Mouse (Mus musculus): ENCODE data around the gene Atp5k. TPM values are rescaled to one million over a fixed set of nuclear protein-coding genes. Genes with fewer than 3 reads are reported as not detected.

Atp5k gene
- polyA plus RNA-seq (2014; fragmentation: Nextera tagmentation; extraction: Ambion mirVana), result 354 and 397 TPM in 2 replicates

DNA sequence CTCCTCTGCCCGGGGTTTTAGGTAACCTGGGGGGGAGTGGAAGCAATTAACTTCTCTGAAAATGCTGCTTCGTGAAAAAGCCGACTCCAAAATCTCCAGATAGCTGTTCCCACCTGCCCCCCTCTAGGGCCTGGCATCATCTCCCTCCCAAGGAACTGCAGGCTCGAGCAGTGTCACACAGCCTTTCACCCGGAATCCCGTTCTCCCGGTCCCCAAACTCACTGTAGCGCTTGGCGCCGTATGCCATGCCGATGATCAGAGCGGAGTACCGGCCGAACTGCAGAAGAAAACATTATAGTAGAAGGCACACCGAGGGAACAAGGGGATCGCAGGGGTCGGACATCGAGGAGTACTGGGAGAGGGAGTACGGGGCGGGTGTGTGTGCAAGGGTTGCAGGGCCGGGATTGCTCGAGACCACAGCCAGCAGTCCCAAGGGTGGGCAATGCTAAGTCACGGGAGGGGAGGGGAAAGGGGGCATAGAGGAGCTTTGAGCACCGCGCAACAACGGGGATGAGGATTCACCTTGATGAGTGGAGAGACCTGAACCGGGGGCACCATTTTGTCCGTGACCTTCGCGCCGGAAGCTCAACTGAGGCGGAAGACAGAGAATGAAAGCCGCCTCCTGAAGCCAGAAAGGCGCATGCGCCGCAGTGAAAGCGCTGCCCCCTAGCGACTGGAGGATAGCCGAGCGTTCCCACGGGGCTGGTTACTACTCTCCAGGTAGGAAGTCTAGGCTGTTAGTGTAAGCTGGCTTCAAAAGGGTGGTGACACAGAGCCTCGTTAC is at the start of gene Atp5k:
TSS of gene Atp5k (minus strand) at position 645 of the 784 bp plus-strand sequence.
- Histone ChIP-seq H3K27me3 (ENCODE audit: control insufficient read depth, insufficient read depth, low read length) (no peaks in the 10 kb centered on the region), H3K36me3 (ENCODE audit: control insufficient read depth, insufficient read depth, low read length) (no peaks in the 10 kb centered on the region), H3K4me1 (replicated peaks; ENCODE audit: control insufficient read depth, insufficient read depth, low read length) (peaks cover 5% of the 10 kb centered on the region; the same call in 1 of the 2 replicates), H3K9me3 (ENCODE audit: control insufficient read depth, low read length) (no peaks in the 10 kb centered on the region), H3K9ac (ENCODE audit: low read length) (peak within 1 kb of the TSS; percentile 88), H3K27ac (ENCODE audit: low read depth, low read length) (no peak within 1 kb of the TSS), H3K4me3 (ENCODE audit: low read depth, low read length) (peak within 1 kb of the TSS; percentile 91), H3K4me2 (ENCODE audit: low read depth, low read length, severe bottlenecking) (peak within 1 kb of the TSS; percentile 83)
- ATAC-seq (replicated peaks; ENCODE audit: low FRiP score) (peak; percentile 87), DNase-seq (ENCODE audit: low spot score) (peak; percentile 96)
- WGBS, result 2% methylated on average over 42 of the region's 42 CpGs

DNA sequence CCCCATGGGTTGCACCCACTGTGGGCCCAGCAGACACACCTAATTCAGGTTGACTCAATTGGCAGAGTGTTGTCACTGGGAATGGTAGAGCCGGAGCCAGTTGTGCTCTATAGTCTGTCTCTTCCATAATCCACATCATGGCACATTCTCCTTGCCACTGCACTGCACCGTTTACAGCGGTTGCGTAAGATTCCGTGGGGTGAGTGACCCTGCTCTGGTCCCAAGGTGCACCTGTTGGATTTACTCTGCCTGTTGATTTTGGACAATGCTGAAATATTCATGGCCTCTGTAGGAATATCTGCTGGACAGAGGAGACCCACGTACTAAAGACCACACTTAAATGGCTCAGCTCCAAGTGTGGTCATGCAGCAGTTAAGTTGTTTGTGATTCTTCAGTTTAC is 48.8 kb upstream of the Atp5k start:
- no peaks in the 10 kb centered on the region for H3K9me3 ChIP-seq (ENCODE audit: control insufficient read depth, low read length)
- ATAC-seq (replicated peaks; ENCODE audit: low FRiP score) (no peak), DNase-seq (ENCODE audit: low spot score) (no peak)
- WGBS, result 90% methylated on average over 6 of the region's 6 CpGs
- no peaks in the 10 kb centered on the region for H3K27me3 ChIP-seq (ENCODE audit: control insufficient read depth, insufficient read depth, low read length)
- no peak overlapping the region for H3K27ac ChIP-seq (ENCODE audit: low read depth, low read length)
- no peak overlapping the region for H3K4me3 ChIP-seq (ENCODE audit: low read depth, low read length)
- H3K9ac ChIP-seq (ENCODE audit: low read length), result no peak overlapping the region
- no peaks in the 10 kb centered on the region for H3K4me1 ChIP-seq (replicated peaks; ENCODE audit: control insufficient read depth, insufficient read depth, low read length)
- H3K4me2 ChIP-seq (ENCODE audit: low read depth, low read length, severe bottlenecking), result no peak overlapping the region
- no peaks in the 10 kb centered on the region; the same call in none of the 2 replicates for H3K36me3 ChIP-seq (ENCODE audit: control insufficient read depth, insufficient read depth, low read length)

DNA sequence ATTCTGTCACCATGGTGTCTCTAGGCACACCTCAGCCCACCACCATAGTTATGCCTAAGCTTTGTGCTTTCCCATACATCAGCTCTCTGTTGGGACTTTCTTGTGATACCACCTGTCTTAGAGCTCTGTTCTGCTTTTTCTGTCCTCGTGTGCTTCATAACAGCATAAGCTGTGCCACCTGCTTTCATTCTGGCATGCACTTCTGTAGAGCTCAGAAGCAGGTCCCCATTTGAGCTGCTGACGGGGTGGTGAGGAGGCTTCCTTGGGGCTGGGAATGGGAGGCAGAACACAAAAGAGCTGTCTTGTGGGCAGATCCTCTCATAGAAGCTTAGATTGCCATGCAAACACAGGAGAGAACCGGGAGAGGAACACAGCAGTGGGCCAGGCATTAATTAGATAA is 41.7 kb upstream of the Atp5k start:
- Histone ChIP-seq H3K4me2 (ENCODE audit: low read depth, low read length, severe bottlenecking) (no peak overlapping the region), H3K27ac (ENCODE audit: low read depth, low read length) (no peak overlapping the region), H3K36me3 (ENCODE audit: control insufficient read depth, insufficient read depth, low read length) (peaks cover 29% of the 10 kb centered on the region), H3K9ac (ENCODE audit: low read length) (no peak overlapping the region), H3K4me3 (ENCODE audit: low read depth, low read length) (no peak overlapping the region), H3K4me1 (replicated peaks; ENCODE audit: control insufficient read depth, insufficient read depth, low read length) (no peaks in the 10 kb centered on the region), H3K9me3 (ENCODE audit: control insufficient read depth, low read length) (no peaks in the 10 kb centered on the region), H3K27me3 (ENCODE audit: control insufficient read depth, insufficient read depth, low read length) (no peaks in the 10 kb centered on the region)
- no peak for ATAC-seq (replicated peaks; ENCODE audit: low FRiP score)
- WGBS, result 88% methylated on average over 3 of the region's 3 CpGs
- no peak for DNase-seq (ENCODE audit: low spot score)

DNA sequence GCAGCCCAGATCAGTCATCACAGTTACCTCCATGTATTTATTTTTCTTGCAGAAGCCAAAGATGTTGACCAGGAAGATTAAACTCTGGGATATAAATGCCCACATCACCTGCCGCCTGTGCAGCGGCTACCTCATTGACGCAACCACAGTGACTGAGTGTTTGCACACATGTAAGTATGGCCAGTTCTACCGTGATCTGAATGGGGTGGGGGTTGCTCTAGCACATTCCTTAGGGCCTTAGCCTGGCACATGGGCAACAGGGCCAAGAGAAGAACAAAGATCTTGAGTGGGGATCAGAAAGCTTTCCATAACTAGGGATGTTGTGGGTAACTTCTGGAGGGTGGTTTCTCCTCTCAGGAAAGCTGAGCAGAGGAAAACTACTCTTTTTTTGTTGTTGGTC is 39.5 kb upstream of the Atp5k start:
- DNase-seq (ENCODE audit: low spot score), result no peak
- H3K36me3 ChIP-seq (ENCODE audit: control insufficient read depth, insufficient read depth, low read length), result peaks cover 29% of the 10 kb centered on the region
- no peaks in the 10 kb centered on the region for H3K27me3 ChIP-seq (ENCODE audit: control insufficient read depth, insufficient read depth, low read length)
- no peak overlapping the region for H3K4me2 ChIP-seq (ENCODE audit: low read depth, low read length, severe bottlenecking)
- H3K27ac ChIP-seq (ENCODE audit: low read depth, low read length), result no peak overlapping the region
- no peak overlapping the region for H3K9ac ChIP-seq (ENCODE audit: low read length)
- no peak for ATAC-seq (replicated peaks; ENCODE audit: low FRiP score)
- no peaks in the 10 kb centered on the region for H3K9me3 ChIP-seq (ENCODE audit: control insufficient read depth, low read length)
- no peak overlapping the region for H3K4me3 ChIP-seq (ENCODE audit: low read depth, low read length)
- no peaks in the 10 kb centered on the region for H3K4me1 ChIP-seq (replicated peaks; ENCODE audit: control insufficient read depth, insufficient read depth, low read length)
- WGBS, result 90% methylated on average over 4 of the region's 4 CpGs

DNA sequence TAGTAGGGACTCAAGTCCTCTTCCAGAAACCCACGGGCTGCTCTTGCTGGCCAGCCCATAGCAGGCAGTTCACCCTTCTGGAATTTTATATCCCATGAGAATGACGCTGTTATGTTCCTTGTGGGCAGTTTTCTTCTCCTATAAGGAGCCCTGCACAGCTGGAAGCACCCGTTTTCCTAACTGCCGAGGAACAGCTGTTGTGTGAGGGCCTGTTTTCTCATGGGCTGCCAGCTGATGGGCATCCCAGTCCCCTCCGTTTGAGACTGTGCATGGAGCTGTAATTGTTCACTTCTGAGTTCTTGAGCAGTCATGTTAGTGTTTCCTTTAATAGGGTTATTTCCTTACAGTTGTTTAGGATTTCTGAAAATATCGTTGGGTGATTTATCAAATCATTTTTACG is 35.4 kb upstream of the Atp5k start:
- H3K4me1 ChIP-seq (replicated peaks; ENCODE audit: control insufficient read depth, insufficient read depth, low read length), result no peaks in the 10 kb centered on the region
- no peaks in the 10 kb centered on the region for H3K9me3 ChIP-seq (ENCODE audit: control insufficient read depth, low read length)
- H3K4me3 ChIP-seq (ENCODE audit: low read depth, low read length), result no peak overlapping the region
- peaks cover 10% of the 10 kb centered on the region for H3K36me3 ChIP-seq (ENCODE audit: control insufficient read depth, insufficient read depth, low read length)
- 86% methylated on average over 7 of the region's 7 CpGs for WGBS
- no peak overlapping the region for H3K4me2 ChIP-seq (ENCODE audit: low read depth, low read length, severe bottlenecking)
- no peak overlapping the region for H3K9ac ChIP-seq (ENCODE audit: low read length)
- no peak for DNase-seq (ENCODE audit: low spot score)
- H3K27ac ChIP-seq (ENCODE audit: low read depth, low read length), result no peak overlapping the region
- H3K27me3 ChIP-seq (ENCODE audit: control insufficient read depth, insufficient read depth, low read length), result no peaks in the 10 kb centered on the region
- no peak for ATAC-seq (replicated peaks; ENCODE audit: low FRiP score)

DNA sequence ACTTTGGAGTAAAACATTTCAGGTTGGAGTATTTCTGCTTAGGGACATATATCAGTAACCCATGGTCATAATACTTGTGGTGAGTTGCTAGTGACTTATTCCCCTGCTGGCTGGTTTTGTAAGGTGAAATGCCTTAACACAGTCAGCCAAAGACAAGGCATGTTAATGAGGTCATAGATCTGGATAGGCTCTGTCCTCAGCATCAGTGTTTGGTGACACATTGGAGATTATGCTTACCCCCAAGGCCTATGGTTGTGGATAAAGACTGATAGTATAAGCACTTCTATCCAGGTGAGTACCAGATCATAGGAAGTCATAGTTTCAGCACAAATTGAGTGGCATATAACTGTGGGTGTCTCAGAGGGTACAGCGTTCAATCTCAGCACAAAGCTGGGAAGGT is 32.4 kb upstream of the Atp5k start:
- no peak for DNase-seq (ENCODE audit: low spot score)
- H3K36me3 ChIP-seq (ENCODE audit: control insufficient read depth, insufficient read depth, low read length), result no peaks in the 10 kb centered on the region
- no peaks in the 10 kb centered on the region for H3K27me3 ChIP-seq (ENCODE audit: control insufficient read depth, insufficient read depth, low read length)
- no peak overlapping the region for H3K4me2 ChIP-seq (ENCODE audit: low read depth, low read length, severe bottlenecking)
- no peaks in the 10 kb centered on the region for H3K9me3 ChIP-seq (ENCODE audit: control insufficient read depth, low read length)
- WGBS, result 97% methylated on average over 1 of the region's 1 CpGs
- no peak overlapping the region for H3K27ac ChIP-seq (ENCODE audit: low read depth, low read length)
- peaks cover 10% of the 10 kb centered on the region for H3K4me1 ChIP-seq (replicated peaks; ENCODE audit: control insufficient read depth, insufficient read depth, low read length)
- no peak for ATAC-seq (replicated peaks; ENCODE audit: low FRiP score)
- no peak overlapping the region for H3K9ac ChIP-seq (ENCODE audit: low read length)
- no peak overlapping the region for H3K4me3 ChIP-seq (ENCODE audit: low read depth, low read length)

DNA sequence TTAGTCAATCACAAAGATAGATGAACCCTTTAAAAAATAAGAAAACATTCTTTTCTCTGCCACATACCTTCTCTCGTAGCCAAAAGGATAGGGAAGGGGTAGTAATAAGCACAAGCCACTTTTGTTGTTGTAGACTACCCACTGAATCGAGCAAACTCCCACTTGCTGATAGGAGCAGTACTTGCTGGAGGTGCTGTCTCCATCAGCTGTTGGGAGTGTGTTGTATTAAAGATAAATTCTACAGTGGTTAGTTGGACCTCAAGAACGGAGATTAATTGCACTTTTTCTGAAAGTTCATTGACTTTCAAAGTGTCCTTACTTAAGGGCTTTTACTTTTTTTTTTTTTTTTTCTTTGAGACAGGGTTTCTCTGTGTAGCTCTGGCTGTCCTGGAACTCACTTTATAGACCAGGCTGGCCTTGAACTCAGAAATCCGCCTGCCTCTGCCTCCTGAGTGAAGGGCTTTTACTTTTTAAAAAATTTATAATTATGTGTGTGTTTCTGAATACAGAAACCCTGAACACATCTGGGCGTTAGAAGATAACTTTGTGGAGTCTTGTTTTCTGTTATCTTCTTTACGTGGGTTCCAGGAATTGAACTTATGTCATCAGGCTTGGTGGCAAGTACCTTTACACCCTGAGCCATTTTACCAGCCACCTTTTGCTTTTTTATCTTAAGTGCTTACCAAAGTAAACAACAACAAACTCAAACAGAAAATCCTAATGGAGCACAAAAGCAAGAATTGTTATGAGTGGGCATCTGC is 31.1 kb upstream of the Atp5k start:
- H3K27ac ChIP-seq (ENCODE audit: low read depth, low read length), result no peak overlapping the region
- no peaks in the 10 kb centered on the region for H3K36me3 ChIP-seq (ENCODE audit: control insufficient read depth, insufficient read depth, low read length)
- ATAC-seq (replicated peaks; ENCODE audit: low FRiP score) (no peak), DNase-seq (ENCODE audit: low spot score) (no peak)
- no peaks in the 10 kb centered on the region for H3K9me3 ChIP-seq (ENCODE audit: control insufficient read depth, low read length)
- H3K27me3 ChIP-seq (ENCODE audit: control insufficient read depth, insufficient read depth, low read length), result no peaks in the 10 kb centered on the region
- peaks cover 10% of the 10 kb centered on the region for H3K4me1 ChIP-seq (replicated peaks; ENCODE audit: control insufficient read depth, insufficient read depth, low read length)
- no peak overlapping the region for H3K4me2 ChIP-seq (ENCODE audit: low read depth, low read length, severe bottlenecking)
- H3K9ac ChIP-seq (ENCODE audit: low read length), result no peak overlapping the region
- no peak overlapping the region for H3K4me3 ChIP-seq (ENCODE audit: low read depth, low read length)
- WGBS, result 94% methylated on average over 6 of the region's 6 CpGs

DNA sequence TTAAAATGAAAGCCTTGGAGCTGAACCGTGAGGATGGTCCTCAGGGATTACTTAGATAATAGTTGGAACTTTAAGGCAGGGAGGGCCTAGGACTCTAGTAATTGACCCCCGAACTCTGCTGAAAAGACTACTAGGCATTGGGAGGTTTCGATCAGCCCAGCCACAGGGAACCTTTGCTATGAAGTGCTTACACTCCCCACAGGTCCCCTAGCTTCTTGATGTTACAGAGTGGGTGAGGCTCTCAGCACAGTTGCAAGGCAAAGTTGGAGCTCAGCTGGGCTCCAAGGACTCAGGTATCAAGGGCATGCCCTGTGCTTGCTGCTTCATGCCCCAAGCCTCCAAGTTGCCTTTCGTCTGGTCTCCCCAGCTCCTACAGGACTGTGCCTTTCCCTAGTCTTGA is 28.2 kb upstream of the Atp5k start:
- 47% methylated on average over 4 of the region's 4 CpGs for WGBS

More for the DNA sequence above, 28.2 kb upstream of the Atp5k start:
- ATAC-seq (replicated peaks; ENCODE audit: low FRiP score) (no peak), DNase-seq (ENCODE audit: low spot score) (no peak)
- Histone ChIP-seq H3K4me3 (ENCODE audit: low read depth, low read length) (peak overlapping the region; percentile 90), H3K4me1 (replicated peaks; ENCODE audit: control insufficient read depth, insufficient read depth, low read length) (peaks cover 10% of the 10 kb centered on the region), H3K27me3 (ENCODE audit: control insufficient read depth, insufficient read depth, low read length) (no peaks in the 10 kb centered on the region), H3K9me3 (ENCODE audit: control insufficient read depth, low read length) (no peaks in the 10 kb centered on the region), H3K4me2 (ENCODE audit: low read depth, low read length, severe bottlenecking) (peak overlapping the region; percentile 96), H3K36me3 (ENCODE audit: control insufficient read depth, insufficient read depth, low read length) (no peaks in the 10 kb centered on the region), H3K9ac (ENCODE audit: low read length) (peak overlapping the region; percentile 99), H3K27ac (ENCODE audit: low read depth, low read length) (no peak overlapping the region)

Data from forebrain, embryonic 11.5 days (tissue).